Mouse (Mus musculus): ENCODE data around the gene Fmnl3. TPM values are rescaled to one million over a fixed set of nuclear protein-coding genes. Genes with fewer than 3 reads are reported as not detected.

The Fmnl3 gene
- polyA plus RNA-seq, 1 experiment from 2014 or later: 8.0 TPM

GRCm38 (mm10) chr15:99372761-99373160 lies 2.5 kb upstream of the Fmnl3 start:
- H3K36me3 ChIP-seq (ENCODE audit: control insufficient read depth, insufficient read depth, low read length): no peaks in the 10 kb centered on the region
- ATAC-seq (ENCODE audit: low FRiP score, low TSS enrichment) (no peak), DNase-seq (ENCODE audit: low spot score) (no peak)
- no peak overlapping the region for H3K4me2 ChIP-seq (replicated peaks; ENCODE audit: low read depth)
- no peaks in the 10 kb centered on the region; the same call in 1 of the 2 replicates for H3K27me3 ChIP-seq (ENCODE audit: control insufficient read depth, insufficient read depth, low read length)
- WGBS: 70% methylated on average over 9 of the region's 9 CpGs
- H3K4me3 ChIP-seq (ENCODE audit: low read depth, low read length): no peak overlapping the region
- TF ChIP-seq EP300 (optimal IDR thresholded peaks at IDR 0.05) (no peak), CTCF (IDR thresholded peaks at IDR 0.05; ENCODE audit: low read depth) (no peak)
- 0 out of 2 replicates have a peak, but pooled peaks cover 3% of the 10 kb centered on the region for H3K4me1 ChIP-seq (replicated peaks; ENCODE audit: control insufficient read depth, insufficient read depth)
- H3K9ac ChIP-seq (ENCODE audit: low read length): no peak overlapping the region
- no peak overlapping the region for H3K27ac ChIP-seq (replicated peaks)
- no peaks in the 10 kb centered on the region for H3K9me3 ChIP-seq (ENCODE audit: control insufficient read depth, low read length)

GRCm38 (mm10) chr15:99371526-99372340 lies 1.5 kb upstream of the Fmnl3 start:
- 0 out of 2 replicates have a peak, but pooled peaks cover 3% of the 10 kb centered on the region for H3K4me1 ChIP-seq (replicated peaks; ENCODE audit: control insufficient read depth, insufficient read depth)
- no peak overlapping the region for H3K9ac ChIP-seq (ENCODE audit: low read length)
- H3K4me2 ChIP-seq (replicated peaks; ENCODE audit: low read depth): no peak overlapping the region
- WGBS: 84% methylated on average over 7 of the region's 7 CpGs
- no peak overlapping the region for H3K4me3 ChIP-seq (ENCODE audit: low read depth, low read length)
- TF ChIP-seq CTCF (IDR thresholded peaks at IDR 0.05; ENCODE audit: low read depth) (no peak), EP300 (optimal IDR thresholded peaks at IDR 0.05) (no peak)
- no peak for DNase-seq (ENCODE audit: low spot score)
- H3K27me3 ChIP-seq (ENCODE audit: control insufficient read depth, insufficient read depth, low read length): no peaks in the 10 kb centered on the region; the same call in 1 of the 2 replicates
- no peaks in the 10 kb centered on the region for H3K36me3 ChIP-seq (ENCODE audit: control insufficient read depth, insufficient read depth, low read length)
- H3K27ac ChIP-seq (replicated peaks): no peak overlapping the region
- no peaks in the 10 kb centered on the region for H3K9me3 ChIP-seq (ENCODE audit: control insufficient read depth, low read length)
- ATAC-seq (ENCODE audit: low FRiP score, low TSS enrichment): no peak

- Histone ChIP-seq H3K4me3 (ENCODE audit: low read depth, low read length) (peak overlapping the region; percentile 73), H3K27me3 (ENCODE audit: control insufficient read depth, insufficient read depth, low read length) (no peaks in the 10 kb centered on the region; the same call in 1 of the 2 replicates), H3K36me3 (ENCODE audit: control insufficient read depth, insufficient read depth, low read length) (no peaks in the 10 kb centered on the region), H3K27ac (replicated peaks) (peak overlapping the region; percentile 88), H3K4me2 (replicated peaks; ENCODE audit: low read depth) (peak overlapping the region; percentile 89), H3K9me3 (ENCODE audit: control insufficient read depth, low read length) (no peaks in the 10 kb centered on the region), H3K4me1 (replicated peaks; ENCODE audit: control insufficient read depth, insufficient read depth) (0 out of 2 replicates have a peak, but pooled peaks cover 3% of the 10 kb centered on the region), H3K9ac (ENCODE audit: low read length) (peak overlapping the region; percentile 80)
- no peak for TF ChIP-seq CTCF (IDR thresholded peaks at IDR 0.05; ENCODE audit: low read depth)
- TF ChIP-seq EP300 (optimal IDR thresholded peaks at IDR 0.05): no peak
- WGBS: 1% methylated on average over 36 of the region's 39 CpGs
- no peak for DNase-seq (ENCODE audit: low spot score)
- no peak; the same call in none of the 2 replicates for ATAC-seq (ENCODE audit: low FRiP score, low TSS enrichment)
Measured at GRCm38 (mm10) chr15:99369391-99370171, 701 bp downstream of the Fmnl3 start.

GRCm38 (mm10) chr15:99368583-99369266 lies 1.6 kb downstream of the Fmnl3 start:
- Histone ChIP-seq H3K36me3 (ENCODE audit: control insufficient read depth, insufficient read depth, low read length) (no peaks in the 10 kb centered on the region), H3K27me3 (ENCODE audit: control insufficient read depth, insufficient read depth, low read length) (no peaks in the 10 kb centered on the region; the same call in 1 of the 2 replicates), H3K9ac (ENCODE audit: low read length) (no peak overlapping the region), H3K9me3 (ENCODE audit: control insufficient read depth, low read length) (no peaks in the 10 kb centered on the region), H3K4me1 (replicated peaks; ENCODE audit: control insufficient read depth, insufficient read depth) (0 out of 2 replicates have a peak, but pooled peaks cover 3% of the 10 kb centered on the region), H3K4me3 (ENCODE audit: low read depth, low read length) (peak overlapping the region; percentile 73), H3K27ac (replicated peaks) (0 out of 2 replicates have a peak overlapping the region, but pooled peaks have one; percentile 13), H3K4me2 (replicated peaks; ENCODE audit: low read depth) (peak overlapping the region; percentile 89)
- no peak; the same call in 1 of the 2 replicates for ATAC-seq (ENCODE audit: low FRiP score, low TSS enrichment)
- 35% methylated on average over 4 of the region's 4 CpGs for WGBS
- no peak for DNase-seq (ENCODE audit: low spot score)
- TF ChIP-seq CTCF (IDR thresholded peaks at IDR 0.05; ENCODE audit: low read depth): no peak
- no peak for TF ChIP-seq EP300 (optimal IDR thresholded peaks at IDR 0.05)

- Histone ChIP-seq H3K9ac (ENCODE audit: low read length) (no peak overlapping the region), H3K27me3 (ENCODE audit: control insufficient read depth, insufficient read depth, low read length) (no peaks in the 10 kb centered on the region), H3K4me1 (replicated peaks; ENCODE audit: control insufficient read depth, insufficient read depth) (0 out of 2 replicates have a peak, but pooled peaks cover 3% of the 10 kb centered on the region), H3K4me3 (ENCODE audit: low read depth, low read length) (no peak overlapping the region), H3K36me3 (ENCODE audit: control insufficient read depth, insufficient read depth, low read length) (no peaks in the 10 kb centered on the region), H3K9me3 (ENCODE audit: control insufficient read depth, low read length) (no peaks in the 10 kb centered on the region), H3K27ac (replicated peaks) (no peak overlapping the region), H3K4me2 (replicated peaks; ENCODE audit: low read depth) (no peak overlapping the region)
- no peak for DNase-seq (ENCODE audit: low spot score)
- ATAC-seq (ENCODE audit: low FRiP score, low TSS enrichment): no peak
- WGBS: 75% methylated on average over 8 of the region's 8 CpGs
- TF ChIP-seq CTCF (IDR thresholded peaks at IDR 0.05; ENCODE audit: low read depth): no peak
- TF ChIP-seq EP300 (optimal IDR thresholded peaks at IDR 0.05): no peak
Measured at GRCm38 (mm10) chr15:99364921-99365320, 5.4 kb downstream of the Fmnl3 start.
